Comparison of ENCODE assay signal across 9 mouse cellular contexts in genomic region chr2:19198452-19199365, GRCm38 (mm10). TPM values are rescaled to one million over a fixed set of nuclear protein-coding genes. Genes with fewer than 3 reads are reported as not detected.
A peak's percentile ranks its signal among the peaks of the same experiment; 100 is the strongest.
DNase-seq lines count a peak whose midpoint lies in the region; ATAC-seq and TF ChIP-seq lines count a peak whose summit lies in the region.
"Had no signal": no experiment of that assay in that cellular context is flagged by ENCODE, and none has a peak within 500 bp of the region (broad histone marks: within the 10 kb centered on the region; RNA-seq: fewer than 3 reads in every experiment).

Gene Armc3, plus strand, starts transcription at chr2:19199302.

- peaks cover 4% of the 10 kb centered on the region for H3K4me1 ChIP-seq in heart, embryonic 12.5 days (replicated peaks)
- H3K4me1 ChIP-seq in kidney, embryonic 16.5 days (ENCODE audit: insufficient read depth, low read length) = no peaks in the 10 kb centered on the region
- H3K4me1 ChIP-seq in limb, embryonic 14.5 days (ENCODE audit: control insufficient read depth, insufficient read depth, low read length) = peaks cover 9% of the 10 kb centered on the region; the same call in 1 of the 2 replicates
- H3K4me1 ChIP-seq in midbrain, embryonic 14.5 days (ENCODE audit: control insufficient read depth, insufficient read depth, low read length) = peaks cover 4% of the 10 kb centered on the region
- H3K4me1 ChIP-seq in small intestine, adult 2 months (ENCODE audit: control insufficient read depth, insufficient read depth, insufficient read length, low read length) = no peaks in the 10 kb centered on the region

- H3K4me3 ChIP-seq in heart, embryonic 12.5 days = peak within 1 kb of the TSS; percentile 54
- peak within 1 kb of the TSS; percentile 55 for H3K4me3 ChIP-seq in kidney, embryonic 16.5 days (ENCODE audit: low read length)
- H3K4me3 ChIP-seq in limb, embryonic 14.5 days (replicated peaks; ENCODE audit: low read length) = peak within 1 kb of the TSS; percentile 46
- H3K4me3 ChIP-seq in midbrain, embryonic 14.5 days (replicated peaks; ENCODE audit: low read depth, low read length) = peak within 1 kb of the TSS; percentile 38
- H3K4me3 ChIP-seq in small intestine, adult 2 months (ENCODE audit: low read depth, low read length) = peak within 1 kb of the TSS; percentile 45

- no peak for TF ChIP-seq CTCF in small intestine, adult 2 months (IDR thresholded peaks at IDR 0.05; ENCODE audit: extremely low read depth, insufficient read length, insufficient replicate concordance, low read depth, low read length)

- peak within 1 kb of the TSS; percentile 63 for H3K4me2 ChIP-seq in heart, embryonic 12.5 days
- H3K4me2 ChIP-seq in kidney, embryonic 16.5 days (replicated peaks; ENCODE audit: low read depth, low read length) = peak within 1 kb of the TSS; percentile 67
- peak within 1 kb of the TSS; percentile 65 for H3K4me2 ChIP-seq in limb, embryonic 14.5 days (replicated peaks; ENCODE audit: low read depth, low read length, severe bottlenecking)
- peak within 1 kb of the TSS; percentile 65 for H3K4me2 ChIP-seq in midbrain, embryonic 14.5 days (ENCODE audit: low read length)

- TF ChIP-seq POLR2A in limb, embryonic 14.5 days (IDR thresholded peaks at IDR 0.05; ENCODE audit: borderline replicate concordance, extremely low read depth, insufficient read depth, insufficient read length) = no peak
- TF ChIP-seq POLR2A in small intestine, adult 2 months (IDR thresholded peaks at IDR 0.05; ENCODE audit: low read depth, low read length) = no peak

- peak; percentile 86 for ATAC-seq in heart, embryonic 12.5 days (ENCODE audit: insufficient number of reproducible peaks, low FRiP score)
- ATAC-seq in kidney, embryonic 16.5 days (ENCODE audit: low FRiP score, low TSS enrichment) = peak; percentile 97
- peak; percentile 94 for ATAC-seq in limb, embryonic 14.5 days (ENCODE audit: low FRiP score, low read depth)
- peak; percentile 97 for ATAC-seq in midbrain, embryonic 14.5 days (ENCODE audit: low FRiP score, low TSS enrichment)

- H3K9me3 ChIP-seq in heart, embryonic 12.5 days (replicated peaks) = no peaks in the 10 kb centered on the region
- H3K9me3 ChIP-seq in kidney, embryonic 16.5 days (ENCODE audit: low read length) = no peaks in the 10 kb centered on the region
- H3K9me3 ChIP-seq in limb, embryonic 14.5 days (ENCODE audit: control insufficient read depth, low read length) = no peaks in the 10 kb centered on the region
- no peaks in the 10 kb centered on the region for H3K9me3 ChIP-seq in midbrain, embryonic 14.5 days (ENCODE audit: control insufficient read depth, low read length)

- H3K9ac ChIP-seq in heart, embryonic 12.5 days = peak within 1 kb of the TSS; percentile 64
- peak within 1 kb of the TSS; percentile 74 for H3K9ac ChIP-seq in kidney, embryonic 16.5 days (replicated peaks; ENCODE audit: low read length)
- H3K9ac ChIP-seq in limb, embryonic 14.5 days (ENCODE audit: low read depth, low read length, severe bottlenecking) = peak within 1 kb of the TSS; percentile 68
- H3K9ac ChIP-seq in midbrain, embryonic 14.5 days (replicated peaks; ENCODE audit: low read length) = peak within 1 kb of the TSS; percentile 50

- WGBS in heart, embryonic 12.5 days = 23% methylated on average over 24 of the region's 24 CpGs
- 21% methylated on average over 24 of the region's 24 CpGs for WGBS in kidney, embryonic 16.5 days
- WGBS in limb, embryonic 14.5 days = 24% methylated on average over 24 of the region's 24 CpGs
- 16% methylated on average over 24 of the region's 24 CpGs for WGBS in midbrain, embryonic 14.5 days
- 25% methylated on average over 24 of the region's 24 CpGs for WGBS in small intestine, adult 2 months

- peak; percentile 5 for DNase-seq in cerebellum, adult 11-12 months
- no peak for DNase-seq in cerebellum, adult 8-10 months
- DNase-seq in embryo, embryonic 11 days = peak; percentile 90
- DNase-seq in limb, embryonic 14.5 days (ENCODE audit: low spot score) = peak; percentile 85
- peak; percentile 95 for DNase-seq in midbrain, embryonic 14.5 days

- no peaks in the 10 kb centered on the region for H3K36me3 ChIP-seq in heart, embryonic 12.5 days
- no peaks in the 10 kb centered on the region for H3K36me3 ChIP-seq in kidney, embryonic 16.5 days (ENCODE audit: insufficient read depth, low read length)
- H3K36me3 ChIP-seq in limb, embryonic 14.5 days (ENCODE audit: control insufficient read depth, insufficient read depth, low read length) = no peaks in the 10 kb centered on the region
- H3K36me3 ChIP-seq in midbrain, embryonic 14.5 days (ENCODE audit: control insufficient read depth, insufficient read depth, low read length) = no peaks in the 10 kb centered on the region
- H3K36me3 ChIP-seq in small intestine, adult 2 months (ENCODE audit: control insufficient read depth, insufficient read depth, low read length) = no peaks in the 10 kb centered on the region

- H3K27ac ChIP-seq in heart, embryonic 12.5 days (ENCODE audit: poor library complexity, severe bottlenecking) = no peak within 1 kb of the TSS
- H3K27ac ChIP-seq in kidney, embryonic 16.5 days (ENCODE audit: low read length) = no peak within 1 kb of the TSS
- no peak within 1 kb of the TSS for H3K27ac ChIP-seq in limb, embryonic 14.5 days (replicated peaks; ENCODE audit: low read depth, low read length)
- H3K27ac ChIP-seq in midbrain, embryonic 14.5 days (replicated peaks; ENCODE audit: low read depth, low read length) = peak within 1 kb of the TSS; percentile 70
- H3K27ac ChIP-seq in small intestine, adult 2 months (ENCODE audit: insufficient read depth, low read depth, low read length) = no peak within 1 kb of the TSS
- H3K27ac ChIP-seq: macrophage had no signal

- H3K27me3 ChIP-seq in heart, embryonic 12.5 days (replicated peaks) = no peaks in the 10 kb centered on the region
- H3K27me3 ChIP-seq in kidney, embryonic 16.5 days (ENCODE audit: insufficient read depth, low read length) = no peaks in the 10 kb centered on the region
- no peaks in the 10 kb centered on the region; the same call in 1 of the 2 replicates for H3K27me3 ChIP-seq in limb, embryonic 14.5 days (ENCODE audit: control insufficient read depth, insufficient read depth, low read length)
- H3K27me3 ChIP-seq in midbrain, embryonic 14.5 days (ENCODE audit: control insufficient read depth, insufficient read depth, low read length) = no peaks in the 10 kb centered on the region
- no peaks in the 10 kb centered on the region for H3K27me3 ChIP-seq in small intestine, adult 2 months (ENCODE audit: control insufficient read depth, insufficient read depth, low read length)

RNA-seq across cellular contexts. Expression of gene Armc3, which starts in this region (rescaled TPM):
- not detected in 2 replicates for polyA plus RNA-seq in heart, embryonic 12.5 days (2016; fragmentation: Nextera tagmentation; extraction: Ambion mirVana)
- polyA plus RNA-seq in kidney, embryonic 16.5 days (2015; fragmentation: Nextera tagmentation; extraction: Ambion mirVana) = 0.21 and 0.30 TPM in 2 replicates
- 0.04 and 0.08 TPM in 2 replicates for polyA plus RNA-seq in limb, embryonic 14.5 days (2012; rRNA removed)
- not detected in 2 replicates for polyA plus RNA-seq in limb, embryonic 14.5 days (2014; fragmentation: Nextera tagmentation; extraction: Ambion mirVana)
- polyA plus RNA-seq in midbrain, embryonic 14.5 days (2014; fragmentation: Nextera tagmentation; extraction: Ambion mirVana) = 1.1 and 1.6 TPM in 2 replicates
- polyA plus RNA-seq in small intestine, adult 2 months (2012; rRNA removed) = not detected in 2 replicates

Comparison
In these comparisons a context has a peak if more than half of its experiments do, and no peak if none do; other contexts are left out.
1. Peak in ATAC-seq, H3K4me3 ChIP-seq, H3K9ac ChIP-seq and H3K4me2 ChIP-seq in heart, embryonic 12.5 days; RNA of the gene not detected or under 1 TPM.
2. Peak in ATAC-seq, H3K4me3 ChIP-seq, H3K9ac ChIP-seq and H3K4me2 ChIP-seq in kidney, embryonic 16.5 days; RNA of the gene not detected or under 1 TPM.
3. Peak in DNase-seq, ATAC-seq, H3K4me3 ChIP-seq, H3K9ac ChIP-seq and H3K4me2 ChIP-seq in limb, embryonic 14.5 days; RNA of the gene not detected or under 1 TPM.